8 mouse cellular contexts compared by ENCODE assay signal in the genomic region with DNA sequence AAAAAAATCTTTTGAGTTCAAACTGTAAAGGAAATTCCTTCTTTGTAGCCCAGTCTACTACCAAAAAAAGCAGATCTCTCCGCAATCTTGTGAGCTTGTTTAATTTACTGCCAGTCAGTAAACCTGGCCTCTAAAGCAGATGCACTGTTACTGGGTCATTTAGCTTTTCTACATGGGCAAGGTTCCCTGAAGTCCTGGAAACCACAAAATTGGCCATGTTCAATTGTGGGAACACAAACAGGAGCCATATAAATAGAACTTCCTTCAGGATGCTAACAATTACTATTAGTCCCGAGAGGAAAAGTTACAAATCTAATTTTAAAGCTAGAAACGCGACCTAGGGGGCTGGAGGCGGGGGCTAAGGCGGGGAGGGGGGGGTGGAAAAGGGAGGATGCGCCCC. TPM values are rescaled to one million over a fixed set of nuclear protein-coding genes. Genes with fewer than 3 reads are reported as not detected.
DNase-seq lines count a peak whose midpoint lies in the region; ATAC-seq lines count a peak whose summit lies in the region.

No protein-coding gene starts in this region.

- no peaks in the 10 kb centered on the region for H3K27me3 ChIP-seq in neural tube, embryonic 11.5 days (ENCODE audit: control insufficient read depth, insufficient read depth, low read length)
- no peaks in the 10 kb centered on the region for H3K27me3 ChIP-seq in hindbrain, embryonic 12.5 days
- H3K27me3 ChIP-seq in midbrain, embryonic 16.5 days (ENCODE audit: control insufficient read depth, insufficient read depth, low read depth, low read length): no peaks in the 10 kb centered on the region

- WGBS in neural tube, embryonic 11.5 days: 6% methylated on average over 7 of the region's 7 CpGs
- 6% methylated on average over 7 of the region's 7 CpGs for WGBS in hindbrain, embryonic 12.5 days
- 12% methylated on average over 7 of the region's 7 CpGs for WGBS in midbrain, embryonic 16.5 days

- no peaks in the 10 kb centered on the region for H3K9me3 ChIP-seq in neural tube, embryonic 11.5 days (ENCODE audit: control insufficient read depth, low read length)
- no peaks in the 10 kb centered on the region for H3K9me3 ChIP-seq in hindbrain, embryonic 12.5 days (replicated peaks)
- H3K9me3 ChIP-seq in midbrain, embryonic 16.5 days (replicated peaks; ENCODE audit: control insufficient read depth, low read length, poor library complexity, severe bottlenecking): no peaks in the 10 kb centered on the region

- H3K4me2 ChIP-seq in neural tube, embryonic 11.5 days (ENCODE audit: low read depth): peak overlapping the region; percentile 39
- H3K4me2 ChIP-seq in hindbrain, embryonic 12.5 days (replicated peaks): peak overlapping the region; percentile 56
- H3K4me2 ChIP-seq in midbrain, embryonic 16.5 days (ENCODE audit: low read length): peak overlapping the region; percentile 67

- H3K36me3 ChIP-seq in neural tube, embryonic 11.5 days (ENCODE audit: control insufficient read depth, insufficient read depth, low read length): no peaks in the 10 kb centered on the region
- H3K36me3 ChIP-seq in hindbrain, embryonic 12.5 days: no peaks in the 10 kb centered on the region
- no peaks in the 10 kb centered on the region for H3K36me3 ChIP-seq in midbrain, embryonic 16.5 days (ENCODE audit: control insufficient read depth, insufficient read depth, low read length)

- peak overlapping the region; percentile 59 for H3K9ac ChIP-seq in neural tube, embryonic 11.5 days (ENCODE audit: low read length)
- peak overlapping the region; percentile 49 for H3K9ac ChIP-seq in hindbrain, embryonic 12.5 days
- peak overlapping the region; percentile 61 for H3K9ac ChIP-seq in midbrain, embryonic 16.5 days (ENCODE audit: low read depth, low read length)

- no peaks in the 10 kb centered on the region; the same call in 1 of the 2 replicates for H3K4me1 ChIP-seq in neural tube, embryonic 11.5 days (ENCODE audit: control insufficient read depth, insufficient read depth, low read length)
- H3K4me1 ChIP-seq in hindbrain, embryonic 12.5 days: peaks cover 10% of the 10 kb centered on the region; the same call in 1 of the 2 replicates
- H3K4me1 ChIP-seq in midbrain, embryonic 16.5 days (ENCODE audit: control insufficient read depth, insufficient read depth, low read length): peaks cover 9% of the 10 kb centered on the region

- ATAC-seq in neural tube, embryonic 11.5 days (ENCODE audit: insufficient read depth, low FRiP score, low TSS enrichment): no peak
- no peak for ATAC-seq in hindbrain, embryonic 12.5 days (ENCODE audit: low FRiP score)
- ATAC-seq in midbrain, embryonic 16.5 days: no peak

- no peak for DNase-seq in neural tube, embryonic 11.5 days (ENCODE audit: low spot score)
- no peak for DNase-seq in neural tube, embryonic 10.5 days (ENCODE audit: extremely low spot score, low spot score)
- DNase-seq in cerebellum, adult 9-10 months: peak; percentile 68
- no peak for DNase-seq in spleen, postnatal 36 days (ENCODE audit: low spot score in 2 of 2)
- DNase-seq in left cerebral cortex, adult 8-10 months (ENCODE audit: low spot score in 2 of 2): no peak
- no peak for DNase-seq in spleen, adult 12 weeks (ENCODE audit: low spot score)

- H3K27ac ChIP-seq in neural tube, embryonic 11.5 days (ENCODE audit: low read depth, low read length): no peak overlapping the region
- no peak overlapping the region for H3K27ac ChIP-seq in hindbrain, embryonic 12.5 days
- no peak overlapping the region for H3K27ac ChIP-seq in midbrain, embryonic 16.5 days (ENCODE audit: low read length)

- H3K4me3 ChIP-seq in neural tube, embryonic 11.5 days (ENCODE audit: low read depth, low read length): peak overlapping the region; percentile 33
- peak overlapping the region; percentile 41 for H3K4me3 ChIP-seq in hindbrain, embryonic 12.5 days
- H3K4me3 ChIP-seq in midbrain, embryonic 16.5 days (ENCODE audit: low read depth, low read length): peak overlapping the region; percentile 43

RNA-seq across cellular contexts. Expression of gene Kif18a, which starts 2.9 kb away (rescaled TPM):
- 33.3 and 35.8 TPM in 2 replicates for polyA plus RNA-seq in neural tube, embryonic 11.5 days (2014; fragmentation: Nextera tagmentation; extraction: Ambion mirVana)
- 22.1 and 23.2 TPM in 2 replicates for polyA plus RNA-seq in hindbrain, embryonic 12.5 days (2016; fragmentation: Nextera tagmentation; extraction: Ambion mirVana)
- polyA plus RNA-seq in midbrain, embryonic 16.5 days (2015; fragmentation: Nextera tagmentation; extraction: Ambion mirVana): 3.1 and 3.7 TPM in 2 replicates
- 1 to 10 TPM in 2 of 4 experiments, under 1 TPM in 2; 0.72 to 1.6 (median 1.2) TPM for total RNA-seq in left cerebral cortex, adult 8-10 months (2022)

RNA-seq across cellular contexts. Expression of gene Mettl15, which starts 3.0 kb away (rescaled TPM):
- 11.2 and 12.9 TPM in 2 replicates for polyA plus RNA-seq in neural tube, embryonic 11.5 days (2014; fragmentation: Nextera tagmentation; extraction: Ambion mirVana)
- polyA plus RNA-seq in hindbrain, embryonic 12.5 days (2016; fragmentation: Nextera tagmentation; extraction: Ambion mirVana): 10.1 and 12.0 TPM in 2 replicates
- 8.8 and 10.6 TPM in 2 replicates for polyA plus RNA-seq in midbrain, embryonic 16.5 days (2015; fragmentation: Nextera tagmentation; extraction: Ambion mirVana)
- total RNA-seq in left cerebral cortex, adult 8-10 months (2022): 1 to 10 TPM; 5.5 to 7.4 (median 5.9) TPM
